Mouse (Mus musculus) G1E (cell line): ENCODE results near the gene Dctn5. TPM values are rescaled to one million over a fixed set of nuclear protein-coding genes. Genes with fewer than 3 reads are reported as not detected.

Source experiments
- ATAC-seq: 2 replicates; pipeline ENCODE4 v1.8.0; 2016; ENCODE audit warnings: mild to moderate bottlenecking; ENCODE audit not compliant: insufficient number of reproducible peaks, poor library complexity, low FRiP score, severe bottlenecking; ENCODE audit errors: extremely low read depth
- DNase-seq: peaks from one replicate; pipeline ENCODE4 v3.0.0; 2012; ENCODE audit warnings: low spot score
- H3K27me3 ChIP-seq: 2 replicates; pipeline ENCODE4 v1.6.1; 2012; ENCODE audit warnings: mild to moderate bottlenecking, low read length, inconsistent platforms; ENCODE audit not compliant: insufficient read depth
- H3K36me3 ChIP-seq: replicated peaks from 2 replicates; pipeline ENCODE3; 2012; ENCODE audit warnings: mild to moderate bottlenecking, inconsistent platforms
- H3K4me1 ChIP-seq: 2 replicates; pipeline ENCODE4 v1.6.1; 2012; ENCODE audit warnings: low read depth, low read length, inconsistent platforms, mixed read lengths; ENCODE audit not compliant: insufficient read depth
- H3K4me3 ChIP-seq: 2 replicates; pipeline ENCODE4 v1.5.1; 2012; ENCODE audit warnings: low read depth, mild to moderate bottlenecking, inconsistent platforms, low read length, moderate library complexity, mixed read lengths
- H3K9me3 ChIP-seq: replicated peaks from 2 replicates; pipeline ENCODE4 v1.6.1; 2012; ENCODE audit warnings: inconsistent platforms
- CTCF ChIP-seq: IDR thresholded peaks from 2 replicates; pipeline ENCODE4 v1.5.1; 2012; ENCODE audit warnings: low read depth, low read length, inconsistent platforms, mixed read lengths
- GATA1 ChIP-seq: IDR thresholded peaks from 2 replicates; pipeline ENCODE4 v1.6.1; 2012; ENCODE audit warnings: borderline replicate concordance, low read length, inconsistent platforms, mixed read lengths
- GATA2 ChIP-seq: IDR thresholded peaks from 2 replicates; pipeline ENCODE4 v1.6.1; 2012; ENCODE audit warnings: low read depth, low read length, inconsistent platforms, borderline replicate concordance
- POLR2AphosphoS5 ChIP-seq: IDR thresholded peaks from 2 replicates; pipeline ENCODE4 v1.6.1; 2012; ENCODE audit warnings: low read depth, low read length, inconsistent platforms; ENCODE audit not compliant: insufficient replicate concordance
- TAL1 ChIP-seq: conservative IDR thresholded peaks from 2 replicates; pipeline ENCODE4 v1.6.1; 2012; ENCODE audit warnings: low read depth, low read length, inconsistent platforms, mixed read lengths
- polyA plus RNA-seq: library from polyadenylated mRNA; stranded (reverse); fragments of >175 nt; gene quantifications from 2 replicates; pipeline ENCODE4 v1.2.3, GENCODE M21; 2012
- total RNA-seq, 2 experiments: library from RNA; stranded (forward) in 1 of 2; stranded (reverse) in 1 of 2; fragments of 200-1000 nt in 1 of 2; fragments of >200 nt in 1 of 2; fragmentation: Nextera tagmentation in 1 of 2; gene quantifications; 2 replicates each; pipeline ENCODE4 v1.2.3; 2014 to 2017

The Dctn5 gene
- total and polyA plus RNA-seq, 3 experiments = 6.2 to 116 (median 96.8) TPM

DNA sequence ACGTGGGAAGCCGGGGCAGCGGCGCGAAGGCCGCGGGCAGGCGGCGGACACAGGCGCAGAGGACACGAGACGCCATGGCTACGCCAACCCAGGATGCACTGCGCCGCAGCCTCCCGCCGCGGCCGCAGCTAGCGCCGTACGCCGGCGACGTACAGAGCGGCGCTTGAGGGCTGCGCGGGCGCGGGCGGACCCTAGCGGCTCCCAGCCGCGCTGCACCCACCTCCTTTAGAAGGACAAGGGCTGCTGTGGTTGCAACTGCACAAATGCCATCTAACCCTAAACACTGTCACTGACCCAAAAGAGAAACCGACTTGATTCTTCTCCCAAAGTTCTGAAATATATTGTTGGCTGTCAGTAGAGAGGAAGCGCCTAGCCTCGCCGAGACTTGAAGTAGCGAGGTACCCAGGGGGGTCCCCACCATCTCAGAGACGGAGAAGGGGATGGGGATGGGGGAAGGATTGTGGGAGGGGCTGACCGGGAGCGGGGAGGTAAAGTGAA is 31.0 kb upstream of the Dctn5 start, which contains the start of gene Ndufab1:
TSS of gene Ndufab1 (minus strand) at position 140 of the 498 bp plus-strand sequence.
- Histone ChIP-seq H3K4me1 (peaks cover 50% of the 10 kb centered on the region), H3K4me3 (peak within 1 kb of the TSS; percentile 81)
- TF ChIP-seq POLR2AphosphoS5 (no peak), GATA2 (no peak), TAL1 (no peak), CTCF (peak; percentile 68)

DNA sequence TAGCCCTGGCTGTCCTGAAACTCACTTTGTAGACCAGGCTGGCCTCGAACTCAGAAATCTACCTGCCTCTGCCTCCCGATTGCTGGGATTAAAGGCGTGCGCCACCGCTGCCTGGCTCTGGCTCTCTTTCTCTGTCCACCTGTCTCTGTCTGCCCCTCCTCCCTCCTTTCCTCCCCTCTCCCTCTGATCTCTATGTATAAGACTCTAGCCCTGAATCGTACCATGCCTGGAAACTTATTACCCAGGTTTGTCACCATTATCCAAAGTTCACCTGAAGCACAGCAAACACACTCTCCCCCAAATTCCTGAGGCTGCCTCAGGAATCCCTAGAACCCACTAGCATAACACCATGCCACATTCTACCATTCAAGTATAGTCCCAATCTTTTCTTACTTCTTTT is 24.6 kb upstream of the Dctn5 start:
- no peak for ATAC-seq
- Histone ChIP-seq H3K4me3 (no peak overlapping the region), H3K36me3 (peaks cover 64% of the 10 kb centered on the region), H3K4me1 (peaks cover 7% of the 10 kb centered on the region), H3K9me3 (no peaks in the 10 kb centered on the region), H3K27me3 (no peaks in the 10 kb centered on the region)
- TF ChIP-seq GATA1 = no peak
- TF ChIP-seq GATA2 = no peak
- TF ChIP-seq POLR2AphosphoS5 = no peak
- TF ChIP-seq CTCF = no peak
- no peak for TF ChIP-seq TAL1
- no peak for DNase-seq

More for the DNA sequence above, 31.0 kb upstream of the Dctn5 start, which contains the start of gene Ndufab1:
- H3K27me3 ChIP-seq = no peaks in the 10 kb centered on the region
- peaks cover 41% of the 10 kb centered on the region for H3K36me3 ChIP-seq
- no peaks in the 10 kb centered on the region for H3K9me3 ChIP-seq
- ATAC-seq (peak; percentile 79), DNase-seq (peak; percentile 82)

DNA sequence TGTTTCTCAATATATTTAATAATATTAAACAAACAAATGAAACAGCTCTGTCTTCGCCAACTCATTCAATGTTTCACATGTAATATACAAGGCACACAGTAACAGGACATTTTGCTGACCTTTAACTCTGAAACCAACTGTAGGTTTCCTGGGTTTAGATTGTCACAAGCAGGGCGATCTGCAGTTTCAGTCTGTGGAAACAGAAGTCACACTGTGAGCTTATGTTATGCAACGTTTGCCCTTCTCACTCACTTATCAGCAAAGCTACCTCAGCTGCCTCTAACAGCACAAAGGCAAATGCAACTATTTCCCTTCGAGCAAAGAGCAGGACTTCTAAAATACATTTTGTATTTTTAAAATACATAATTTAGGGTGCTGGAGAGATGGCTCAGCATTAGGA is 9.3 kb upstream of the Dctn5 start:
- Histone ChIP-seq H3K4me1 (peaks cover 3% of the 10 kb centered on the region; the same call in 1 of the 2 replicates), H3K4me3 (no peak overlapping the region), H3K27me3 (no peaks in the 10 kb centered on the region), H3K9me3 (no peaks in the 10 kb centered on the region), H3K36me3 (peaks cover 92% of the 10 kb centered on the region)
- ATAC-seq (no peak), DNase-seq (no peak)
- TF ChIP-seq CTCF (no peak), GATA2 (no peak), GATA1 (no peak), TAL1 (no peak), POLR2AphosphoS5 (no peak)

DNA sequence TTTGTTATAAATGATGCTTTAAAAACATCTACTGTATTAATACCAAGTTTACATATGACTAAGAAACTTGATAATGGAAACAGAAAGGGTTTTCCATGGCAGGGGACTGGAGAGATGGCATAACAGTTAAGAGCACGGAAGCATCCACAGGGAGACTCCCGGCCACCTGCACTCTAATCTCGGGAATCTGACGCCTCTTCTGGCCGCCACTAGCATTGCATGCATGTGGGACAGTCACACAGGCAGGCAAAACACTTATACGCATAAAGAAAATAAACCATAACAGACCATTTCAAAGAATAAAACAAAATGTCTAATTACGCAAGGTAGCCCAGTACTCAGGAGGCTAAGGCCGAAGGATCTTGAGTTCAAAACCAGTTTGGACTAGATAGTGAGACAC is 7.2 kb upstream of the Dctn5 start:
- Histone ChIP-seq H3K36me3 (peaks cover 94% of the 10 kb centered on the region), H3K9me3 (no peaks in the 10 kb centered on the region), H3K4me1 (peaks cover 7% of the 10 kb centered on the region; the same call in 1 of the 2 replicates), H3K27me3 (no peaks in the 10 kb centered on the region), H3K4me3 (no peak overlapping the region)
- ATAC-seq (no peak), DNase-seq (no peak)
- TF ChIP-seq GATA1 = no peak
- TF ChIP-seq CTCF = no peak
- TF ChIP-seq POLR2AphosphoS5 = no peak
- no peak for TF ChIP-seq TAL1
- TF ChIP-seq GATA2 = no peak

DNA sequence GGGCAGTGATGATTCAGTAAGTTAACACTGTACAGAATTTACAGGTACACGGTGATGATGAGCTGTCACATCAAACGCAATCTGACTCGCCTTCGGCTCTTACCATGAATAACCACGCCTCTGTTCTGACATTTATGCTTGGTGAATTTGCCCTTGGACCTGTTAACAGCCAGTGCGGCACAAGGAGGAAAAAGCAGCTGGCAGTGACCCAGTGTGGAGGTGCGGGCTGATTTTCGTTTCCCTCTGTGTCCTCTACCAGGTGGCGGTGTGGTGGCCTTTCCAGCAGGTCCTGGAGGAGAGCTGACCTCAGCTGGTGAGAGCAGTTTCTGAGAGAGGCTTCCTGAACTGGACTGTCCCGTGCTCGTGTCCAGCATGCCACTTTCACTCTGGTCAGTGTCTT is 5.9 kb upstream of the Dctn5 start:
- DNase-seq (no peak), ATAC-seq (no peak)
- H3K27me3 ChIP-seq = no peaks in the 10 kb centered on the region
- peaks cover 17% of the 10 kb centered on the region for H3K4me1 ChIP-seq
- peaks cover 87% of the 10 kb centered on the region for H3K36me3 ChIP-seq
- no peak overlapping the region for H3K4me3 ChIP-seq
- TF ChIP-seq GATA2 (no peak), POLR2AphosphoS5 (no peak)
- H3K9me3 ChIP-seq = no peaks in the 10 kb centered on the region

DNA sequence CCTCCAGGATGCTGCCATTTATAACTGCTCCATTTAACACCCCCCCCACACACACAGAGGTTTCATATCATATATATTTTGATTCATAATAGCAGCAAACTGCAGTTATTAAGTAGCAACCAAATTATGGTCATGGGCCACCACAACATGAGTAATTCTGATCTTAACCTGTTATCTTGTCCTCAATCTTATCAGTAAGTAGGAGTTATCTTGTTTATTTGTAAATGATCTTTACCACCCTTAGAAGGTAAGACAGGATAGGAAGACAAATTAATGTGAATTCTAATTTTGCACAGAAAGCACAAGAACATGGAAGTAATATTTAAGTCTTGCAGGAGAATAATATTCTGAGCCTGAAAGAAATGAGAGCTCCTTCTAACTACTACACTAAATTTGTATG is 1.0 kb upstream of the Dctn5 start:
- Histone ChIP-seq H3K4me3 (peak overlapping the region; percentile 89), H3K36me3 (peaks cover 66% of the 10 kb centered on the region), H3K4me1 (peaks cover 19% of the 10 kb centered on the region), H3K27me3 (no peaks in the 10 kb centered on the region), H3K9me3 (no peaks in the 10 kb centered on the region)
- no peak for DNase-seq
- no peak for ATAC-seq
- TF ChIP-seq TAL1 (no peak), GATA1 (no peak), GATA2 (no peak), POLR2AphosphoS5 (no peak), CTCF (no peak)

DNA sequence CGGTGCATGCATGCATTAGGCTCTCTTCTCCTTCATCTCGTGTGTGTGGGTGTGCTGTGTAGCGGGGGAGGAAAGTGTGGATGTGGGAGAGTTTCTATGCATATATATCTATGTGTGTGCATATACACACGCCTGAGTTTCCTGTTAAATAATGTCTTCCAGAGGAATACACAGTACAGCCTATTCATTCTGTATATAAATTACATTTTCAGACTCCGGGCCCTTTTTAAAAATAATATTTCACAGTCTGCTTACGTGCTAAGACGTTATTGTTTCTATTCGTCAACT is 441 bp downstream of the Dctn5 start:
- DNase-seq (no peak), ATAC-seq (no peak)
- peaks cover 19% of the 10 kb centered on the region for H3K4me1 ChIP-seq
- H3K4me3 ChIP-seq = peak overlapping the region; percentile 89
- H3K27me3 ChIP-seq = no peaks in the 10 kb centered on the region
- H3K9me3 ChIP-seq = no peaks in the 10 kb centered on the region
- TF ChIP-seq CTCF (no peak), GATA1 (no peak), GATA2 (no peak), TAL1 (no peak), POLR2AphosphoS5 (no peak)
- peaks cover 63% of the 10 kb centered on the region for H3K36me3 ChIP-seq
